Mouse (Mus musculus) kidney, postnatal 36 days (tissue): ENCODE results near the gene 1700123O20Rik.

Experiments
- DNase-seq, 2 experiments: peaks; one replicate each; pipeline ENCODE4 v3.0.0; 2021 to 2022; ENCODE audit warnings: mixed read lengths in 2 of 2

The 1700123O20Rik gene

GRCm38 (mm10) chr14:54727565-54727964, 41.5 kb downstream of the 1700123O20Rik start:
- no peak for DNase-seq

DNA sequence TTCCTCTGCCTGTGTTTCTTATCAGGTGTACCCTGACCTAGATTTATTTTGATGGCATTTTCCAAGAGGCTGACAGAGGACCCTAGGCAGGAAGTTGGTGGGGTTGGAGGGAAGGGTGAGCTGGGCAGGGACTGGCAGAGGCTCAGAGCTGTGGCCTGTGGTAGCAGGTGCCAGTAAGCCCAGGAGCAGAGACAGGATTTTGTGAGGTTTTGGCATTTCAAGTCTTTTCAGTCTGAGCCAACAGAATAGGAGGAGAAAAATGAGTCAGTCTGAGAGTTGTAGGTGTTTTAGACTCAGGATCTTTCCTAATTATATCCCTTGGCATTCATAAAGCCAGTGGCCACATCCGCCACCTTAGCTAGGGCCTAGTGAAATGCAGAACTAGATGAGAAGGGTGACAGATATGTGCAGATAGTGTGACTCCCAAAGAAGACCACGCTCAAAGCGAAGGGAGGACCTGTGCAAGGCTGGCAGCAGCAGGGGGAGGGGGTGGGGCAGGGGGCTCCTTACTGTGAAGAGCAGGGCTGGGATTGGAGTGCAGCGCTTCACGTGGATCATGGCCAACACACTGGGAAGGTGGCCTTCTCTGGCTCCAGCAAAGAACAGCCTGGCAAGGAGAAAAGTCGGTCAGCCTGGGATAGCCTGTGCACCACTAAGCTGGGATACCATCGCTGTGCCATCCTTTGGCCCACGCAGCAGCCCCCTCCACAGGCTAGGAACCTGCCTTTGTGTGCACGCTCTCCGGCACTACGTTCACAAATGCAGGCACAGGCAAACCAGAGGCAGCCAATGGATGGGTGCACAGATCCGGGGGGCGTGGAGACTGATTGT, 43.0 kb downstream of the 1700123O20Rik start:
- no peak for DNase-seq

- no peak for DNase-seq
Observed at GRCm38 (mm10) chr14:54730305-54730704, 44.3 kb downstream of the 1700123O20Rik start.

GRCm38 (mm10) chr14:54732206-54732605, 46.2 kb downstream of the 1700123O20Rik start:
- DNase-seq = no peak

DNA sequence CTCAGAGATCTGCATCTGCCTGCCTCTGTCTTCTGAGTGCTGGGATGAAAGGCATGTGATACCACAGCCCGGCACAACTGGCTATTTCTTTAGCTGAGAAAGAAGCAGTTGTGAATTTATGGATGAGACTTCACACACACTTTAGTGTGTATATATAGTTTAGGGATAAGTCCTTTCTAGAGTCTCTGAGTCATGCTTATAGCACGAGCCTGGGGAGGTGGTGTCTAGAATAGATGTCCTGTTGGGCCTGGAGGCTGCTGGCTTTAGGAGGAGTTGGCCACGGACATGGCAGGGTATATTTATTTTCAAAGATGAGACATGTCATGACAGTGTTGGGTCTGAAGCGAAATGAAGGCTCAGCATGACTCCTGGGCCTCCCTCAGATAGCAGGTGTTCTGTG, 48.0 kb downstream of the 1700123O20Rik start:
- DNase-seq = no peak

DNA sequence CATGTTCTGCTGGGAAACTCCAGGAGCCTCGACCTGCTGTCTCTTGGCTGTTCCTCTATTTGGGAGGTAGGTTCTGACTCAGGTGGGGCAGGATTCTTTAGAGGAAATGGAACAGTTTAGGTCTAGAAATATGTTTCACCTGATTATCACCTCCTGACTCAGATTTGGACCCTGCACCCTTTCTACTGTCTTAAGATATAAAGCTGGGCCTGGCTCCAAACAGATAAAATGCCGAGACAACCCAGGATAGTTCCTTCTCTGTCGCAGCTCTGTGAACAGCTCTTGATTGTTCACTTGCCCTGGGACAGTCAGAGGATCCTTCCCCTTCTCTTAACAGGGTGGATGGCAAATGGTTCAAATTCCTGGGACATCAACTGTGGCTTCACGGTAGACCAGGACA, 49.2 kb downstream of the 1700123O20Rik start:
- DNase-seq = no peak

- DNase-seq = no peak
Observed at GRCm38 (mm10) chr14:54736555-54737552, 50.8 kb downstream of the 1700123O20Rik start.

DNA sequence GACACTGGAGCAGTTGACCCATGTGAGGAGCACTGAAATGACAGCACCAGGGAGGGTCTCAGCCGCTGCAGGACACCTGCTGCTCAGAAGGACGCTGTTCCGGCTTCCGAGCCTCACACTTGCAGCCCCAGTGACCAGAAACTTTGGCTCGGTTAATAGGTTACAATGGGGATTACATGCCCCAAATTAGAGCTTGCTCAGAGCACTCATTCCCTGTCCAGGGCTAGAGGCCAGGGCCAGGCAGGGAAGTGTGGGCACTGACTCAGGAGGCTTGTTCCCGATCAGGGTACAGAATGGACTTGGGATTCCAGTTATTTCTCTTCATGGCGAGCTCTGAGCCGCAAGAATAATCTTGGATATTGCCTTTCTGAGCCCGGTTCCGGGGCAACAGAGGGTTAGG, 51.6 kb downstream of the 1700123O20Rik start:
- DNase-seq = peak in 1 of 2 experiments; percentile 54
